Mouse (Mus musculus): ENCODE data around the gene Lamp3.
"Not testable (repeated sequence)": the region's sequence is repeated elsewhere in the genome, so short reads cannot be mapped to it uniquely, and the experiment has no call there.

The Lamp3 gene

DNA sequence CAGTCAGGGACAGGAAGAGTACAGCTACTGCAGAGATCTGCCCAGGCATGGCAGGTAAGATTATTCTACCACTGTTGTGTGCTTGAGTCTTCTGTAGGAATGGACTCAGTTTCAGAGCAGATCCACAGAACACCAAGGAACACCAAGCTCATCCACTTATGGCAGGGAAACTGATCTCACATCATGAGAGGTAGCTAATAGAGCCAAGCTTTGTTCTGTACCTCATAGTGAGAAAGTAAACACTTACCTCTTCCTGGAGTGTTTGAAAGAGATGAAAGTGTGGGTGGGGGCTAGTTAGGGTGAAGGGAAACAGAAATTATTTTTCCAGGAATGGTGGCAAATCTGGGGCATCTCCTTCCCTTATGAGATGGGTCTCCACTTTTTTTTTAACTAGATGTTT is at the start of gene Lamp3:
Gene Lamp3, minus strand, starts transcription at position 160 of the 400 bp plus-strand sequence.
- no peak for DNase-seq

GRCm38 (mm10) chr16:19732896-19733295 is 26.7 kb upstream of the Lamp3 start:
- no peak for DNase-seq

- DNase-seq, result peak; percentile 33
These were observed 18.0 kb upstream of the Lamp3 start for GRCm38 (mm10) chr16:19724139-19724538.

DNA sequence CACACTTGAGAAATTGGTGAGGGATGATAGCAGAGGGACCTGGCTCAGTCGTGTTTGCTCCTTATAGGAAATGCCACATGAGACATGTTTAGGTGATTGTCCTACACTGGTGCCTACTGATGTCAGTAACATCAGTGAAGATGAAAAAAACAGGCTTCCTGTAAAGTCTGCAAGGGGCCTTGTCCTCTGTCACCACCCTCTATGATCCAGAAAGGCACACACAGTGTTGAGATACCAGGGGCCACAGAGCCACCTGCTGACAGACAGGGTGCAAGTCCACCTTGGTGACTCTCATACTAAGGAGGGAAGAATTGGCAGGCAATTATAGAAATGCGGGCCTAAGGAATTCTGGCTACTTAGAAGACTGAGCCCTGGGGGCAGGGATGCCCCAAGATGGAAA is 14.8 kb upstream of the Lamp3 start:
- no peak for DNase-seq

GRCm38 (mm10) chr16:19707381-19707780 is 1.2 kb upstream of the Lamp3 start:
- DNase-seq, result no peak

DNA sequence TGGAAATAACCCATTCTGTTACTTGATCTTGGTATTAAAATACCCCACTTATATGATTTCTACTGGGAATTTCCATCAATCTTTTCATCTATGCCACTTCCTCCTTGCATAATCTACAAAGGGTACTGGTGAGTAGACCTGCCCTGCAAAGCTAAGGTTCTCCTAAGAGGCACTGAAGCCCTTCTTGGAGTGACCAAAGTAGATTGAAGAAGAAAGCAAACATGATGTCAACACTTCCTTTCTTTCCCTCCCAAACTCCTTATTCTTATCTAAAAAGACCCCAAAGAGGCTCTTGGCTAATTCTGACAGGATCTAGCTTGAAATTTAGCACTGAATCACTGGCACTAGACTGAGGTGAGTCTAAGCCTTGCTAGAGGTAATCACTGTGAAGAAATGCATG is 7.0 kb downstream of the Lamp3 start:
- no peak for DNase-seq

- DNase-seq, result no peak
These were observed 35.3 kb downstream of the Lamp3 start for GRCm38 (mm10) chr16:19670768-19671357.

GRCm38 (mm10) chr16:19666312-19666711 is 39.9 kb downstream of the Lamp3 start:
- peak; percentile 12 for DNase-seq

DNA sequence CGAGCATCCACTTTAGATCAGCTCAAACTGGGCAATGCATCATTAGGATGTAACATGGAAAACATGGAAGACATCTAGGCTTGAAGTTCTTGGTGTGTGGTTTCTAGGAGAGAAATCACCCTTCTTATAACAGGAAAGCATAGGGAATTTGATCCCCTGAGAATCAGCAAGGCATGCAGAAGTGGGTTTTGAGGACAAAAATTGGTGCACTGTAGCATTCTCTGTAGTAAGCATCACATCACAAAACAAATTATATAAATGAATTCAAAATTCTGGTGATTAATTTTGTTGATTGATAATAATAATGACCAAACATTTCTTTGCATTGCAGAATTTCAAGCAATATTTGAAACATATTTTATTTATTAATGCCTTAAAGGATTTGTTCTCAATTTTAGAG is 76.4 kb downstream of the Lamp3 start, which contains the start of gene Olfr171:
Gene Olfr171, minus strand, starts transcription at position 101 of the 400 bp plus-strand sequence.
- DNase-seq, result no peak

DNA sequence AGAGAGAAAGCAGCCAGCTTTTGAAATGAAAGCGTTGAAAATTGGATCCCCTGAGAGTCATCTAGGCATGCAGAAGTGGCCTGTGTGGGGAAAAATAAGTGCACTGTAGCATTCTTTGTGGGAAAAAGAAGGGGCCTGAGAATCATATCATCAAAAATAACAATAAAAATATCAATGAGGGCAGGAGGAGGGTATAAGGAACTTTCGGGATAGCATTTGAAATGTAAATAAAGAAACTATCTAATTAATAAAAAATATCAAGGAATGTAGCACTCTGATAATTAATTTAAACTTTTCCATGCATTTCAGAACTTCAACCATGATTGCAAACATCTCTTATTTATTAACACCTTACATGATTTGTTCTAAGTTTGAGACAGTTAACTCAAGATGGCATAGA is 94.4 kb downstream of the Lamp3 start, which contains the start of gene Olfr170:
Gene Olfr170, minus strand, starts transcription at position 101 of the 400 bp plus-strand sequence.
- not testable (repeated sequence) for DNase-seq
